Mouse (Mus musculus) liver, embryonic 15.5 days (tissue): ENCODE data around the gene Dab2ip. TPM values are rescaled to one million over a fixed set of nuclear protein-coding genes. Genes with fewer than 3 reads are reported as not detected.

Source experiments
- ATAC-seq: fragments of 200-750 bp; cut with Nextera tagmentation; 2 replicates; pipeline ENCODE4 v1.8.0; 2017; ENCODE audit warnings: moderate number of reproducible peaks, mild to moderate bottlenecking, moderate library complexity; ENCODE audit not compliant: insufficient read depth
- H3K27ac ChIP-seq: fragments of 300-500 bp; sonication (generic); replicated peaks from 2 replicates; pipeline ENCODE4 v1.5.1; 2015; ENCODE audit warnings: mild to moderate bottlenecking, inconsistent platforms
- H3K27me3 ChIP-seq: fragments of 300-500 bp; sonication (generic); 2 replicates; pipeline ENCODE4 v1.6.1; 2015; ENCODE audit warnings: mild to moderate bottlenecking, inconsistent platforms
- H3K36me3 ChIP-seq: fragments of 300-500 bp; sonication (generic); replicated peaks from 2 replicates; pipeline ENCODE4 v1.6.1; 2015; ENCODE audit warnings: moderate library complexity, mild to moderate bottlenecking, inconsistent platforms
- H3K4me1 ChIP-seq: fragments of 300-500 bp; sonication (generic); replicated peaks from 2 replicates; pipeline ENCODE4 v1.6.1; 2015; ENCODE audit warnings: inconsistent platforms
- H3K4me2 ChIP-seq: fragments of 300-500 bp; sonication (generic); 2 replicates; pipeline ENCODE4 v1.6.1; 2015; ENCODE audit warnings: moderate library complexity, mild to moderate bottlenecking, inconsistent platforms
- H3K4me3 ChIP-seq: fragments of 300-500 bp; sonication (generic); replicated peaks from 2 replicates; pipeline ENCODE4 v1.5.1; 2015; ENCODE audit warnings: mild to moderate bottlenecking, inconsistent platforms
- H3K9ac ChIP-seq: fragments of 300-500 bp; sonication (generic); 2 replicates; pipeline ENCODE4 v1.6.1; 2015; ENCODE audit warnings: moderate library complexity, mild to moderate bottlenecking, inconsistent platforms
- H3K9me3 ChIP-seq: fragments of 300-500 bp; sonication (generic); replicated peaks from 2 replicates; pipeline ENCODE4 v1.6.1; 2016; ENCODE audit warnings: inconsistent platforms
- WGBS: fragments of 180-500 bp; shearing (Covaris S2); methylation state at CpG from one replicate; pipeline ENCODE4 v1.1.7; 2015; ENCODE audit warnings: mixed read lengths; ENCODE audit not compliant: insufficient replicate concordance; 5-methylcytosine and 5-hydroxymethylcytosine counted together
- polyA plus RNA-seq: library from polyadenylated mRNA; unstranded; fragments of >200 nt; fragmentation: Nextera tagmentation; extraction: Ambion mirVana; gene quantifications from 2 replicates; pipeline ENCODE4 v1.2.1, GENCODE M21; 2015

Gene Dab2ip
- polyA plus RNA-seq, 1 experiment from 2014 or later: 7.7 TPM

DNA sequence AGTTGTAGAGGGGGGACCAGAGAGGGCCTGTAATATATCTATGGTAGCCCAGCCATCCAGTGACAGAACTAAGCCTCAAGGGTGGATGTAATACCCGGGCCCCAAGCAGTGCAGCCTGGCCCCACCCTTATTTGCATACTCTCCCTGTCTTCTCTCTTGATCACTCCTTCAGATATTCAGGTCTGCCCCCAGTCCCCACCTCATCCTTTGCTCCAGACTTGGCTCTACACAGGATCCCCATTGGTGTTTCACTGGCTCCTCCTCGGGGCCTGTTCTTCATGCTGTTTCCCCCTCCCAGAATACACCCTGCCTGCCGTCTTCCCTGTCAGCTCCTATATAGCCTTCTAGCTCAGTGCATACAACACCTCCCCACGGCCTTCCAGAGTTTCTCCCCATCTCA is 57.3 kb downstream of the Dab2ip start:
- Histone ChIP-seq H3K36me3 (no peaks in the 10 kb centered on the region), H3K9ac (no peak overlapping the region), H3K4me1 (peaks cover 34% of the 10 kb centered on the region), H3K4me2 (no peak overlapping the region), H3K27ac (no peak overlapping the region), H3K9me3 (no peaks in the 10 kb centered on the region), H3K4me3 (no peak overlapping the region), H3K27me3 (peaks cover 3% of the 10 kb centered on the region)
- no peak for ATAC-seq
- 39% methylated on average over 4 of the region's 4 CpGs for WGBS

DNA sequence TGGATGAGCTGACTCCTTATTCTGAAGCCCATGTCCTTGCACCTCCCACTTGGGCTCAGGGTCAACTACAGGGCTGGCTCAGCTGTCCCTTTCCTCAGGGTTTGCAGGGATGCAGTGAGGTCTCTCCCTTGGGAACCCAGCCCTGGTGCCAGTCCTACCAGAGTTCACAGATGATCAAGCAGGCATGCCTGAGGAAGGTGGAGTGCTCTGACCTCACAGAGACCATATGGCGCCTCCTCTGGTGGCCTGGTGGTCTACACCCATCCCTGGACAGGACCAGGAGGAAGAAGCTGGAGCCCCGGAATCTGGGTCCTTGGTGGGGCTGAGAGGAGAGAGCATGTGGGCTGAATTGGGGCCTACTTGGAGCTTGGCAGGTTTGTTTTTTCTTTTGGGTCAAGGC is 57.9 kb downstream of the Dab2ip start:
- Histone ChIP-seq H3K4me2 (no peak overlapping the region), H3K27ac (0 out of 2 replicates have a peak overlapping the region, but pooled peaks have one; percentile 61), H3K36me3 (no peaks in the 10 kb centered on the region), H3K4me1 (peaks cover 33% of the 10 kb centered on the region), H3K9me3 (no peaks in the 10 kb centered on the region), H3K9ac (no peak overlapping the region), H3K27me3 (peaks cover 9% of the 10 kb centered on the region), H3K4me3 (no peak overlapping the region)
- ATAC-seq: no peak
- WGBS: 48% methylated on average over 2 of the region's 2 CpGs

DNA sequence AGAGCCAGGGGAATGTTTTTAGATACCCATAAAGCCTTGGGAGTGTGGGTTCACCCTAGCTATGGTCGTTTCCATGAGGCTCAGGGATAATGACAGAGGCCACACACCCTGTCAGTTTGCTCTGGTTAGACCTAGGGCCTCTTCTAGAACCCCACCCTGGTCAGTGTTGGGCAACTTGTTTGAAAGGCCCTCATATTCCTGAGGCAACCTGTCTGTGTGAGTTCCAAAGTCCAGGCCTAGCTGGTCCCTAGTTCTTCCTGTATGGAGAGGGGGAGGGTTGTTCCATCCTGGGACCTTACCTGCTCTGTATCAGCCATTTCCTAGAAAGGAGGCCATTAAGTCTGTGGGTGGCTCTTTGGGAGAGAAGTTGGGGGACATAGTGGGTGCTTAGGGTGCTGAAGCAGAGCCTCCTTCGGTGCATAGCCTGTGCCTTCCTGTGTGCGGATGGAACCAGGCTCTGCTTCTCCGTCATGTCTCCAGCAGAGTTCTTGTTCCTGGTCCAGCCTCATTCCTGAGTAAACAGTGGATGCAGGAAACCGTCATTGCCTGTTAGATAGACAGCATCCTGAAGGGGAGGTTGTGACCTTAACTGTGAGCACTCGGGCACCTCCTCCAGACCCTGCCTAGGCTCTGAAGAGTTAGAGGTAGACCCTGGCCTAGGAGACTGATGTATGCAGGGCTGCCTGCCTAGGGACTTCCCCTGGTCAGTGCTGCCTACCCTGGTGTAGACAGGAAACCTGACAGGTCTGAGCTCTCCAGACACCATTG is 59.0 kb downstream of the Dab2ip start:
- no peak overlapping the region for H3K4me2 ChIP-seq
- H3K36me3 ChIP-seq: no peaks in the 10 kb centered on the region
- no peak overlapping the region for H3K9ac ChIP-seq
- WGBS: 47% methylated on average over 6 of the region's 6 CpGs
- peak; percentile 79 for ATAC-seq
- H3K4me1 ChIP-seq: peaks cover 40% of the 10 kb centered on the region
- H3K9me3 ChIP-seq: no peaks in the 10 kb centered on the region
- peaks cover 20% of the 10 kb centered on the region for H3K27me3 ChIP-seq
- peak overlapping the region; percentile 61 for H3K27ac ChIP-seq
- no peak overlapping the region for H3K4me3 ChIP-seq

- Histone ChIP-seq H3K4me3 (no peak overlapping the region), H3K9me3 (no peaks in the 10 kb centered on the region), H3K27me3 (peaks cover 37% of the 10 kb centered on the region), H3K4me1 (peaks cover 55% of the 10 kb centered on the region), H3K36me3 (no peaks in the 10 kb centered on the region), H3K9ac (no peak overlapping the region), H3K27ac (no peak overlapping the region), H3K4me2 (no peak overlapping the region)
- ATAC-seq: no peak
- 58% methylated on average over 7 of the region's 7 CpGs for whole genome bisulfite sequencing
These were observed 60.9 kb downstream of the Dab2ip start for GRCm38 (mm10) chr2:35618981-35619380.

DNA sequence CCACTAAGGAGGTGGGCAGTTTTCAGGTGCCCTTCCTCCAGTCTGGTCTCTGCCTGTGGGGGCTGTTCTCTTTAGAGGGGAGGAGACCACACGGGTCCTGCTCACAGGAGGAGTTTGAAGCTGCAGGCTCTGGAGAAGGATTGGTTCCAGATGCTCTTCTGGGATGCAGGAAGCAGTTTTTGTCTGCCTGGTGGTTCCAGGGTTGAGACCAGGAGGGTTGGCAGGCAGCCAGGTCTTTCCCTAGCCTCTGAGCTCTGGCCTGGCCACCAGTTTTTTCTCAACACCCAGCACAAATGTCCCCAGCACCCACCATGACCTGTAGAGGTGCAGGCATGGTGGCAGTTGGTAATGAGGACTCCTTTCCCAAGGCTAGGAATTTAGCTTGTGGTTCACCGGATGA is 61.5 kb downstream of the Dab2ip start:
- Histone ChIP-seq H3K4me3 (no peak overlapping the region), H3K36me3 (no peaks in the 10 kb centered on the region), H3K4me1 (peaks cover 61% of the 10 kb centered on the region), H3K9ac (no peak overlapping the region), H3K4me2 (no peak overlapping the region), H3K9me3 (no peaks in the 10 kb centered on the region), H3K27me3 (peaks cover 37% of the 10 kb centered on the region), H3K27ac (0 out of 2 replicates have a peak overlapping the region, but pooled peaks have one; percentile 33)
- WGBS: 48% methylated on average over 2 of the region's 2 CpGs
- ATAC-seq: no peak

GRCm38 (mm10) chr2:35620364-35621224 is 62.5 kb downstream of the Dab2ip start:
- Histone ChIP-seq H3K27ac (0 out of 2 replicates have a peak overlapping the region, but pooled peaks have one; percentile 33), H3K27me3 (peaks cover 37% of the 10 kb centered on the region), H3K4me2 (peak overlapping the region; percentile 15; the same call in 1 of the 2 replicates), H3K4me1 (peaks cover 57% of the 10 kb centered on the region), H3K36me3 (no peaks in the 10 kb centered on the region), H3K4me3 (no peak overlapping the region), H3K9me3 (no peaks in the 10 kb centered on the region), H3K9ac (no peak overlapping the region)
- ATAC-seq: no peak
- WGBS: 21% methylated on average over 7 of the region's 7 CpGs

- no peak overlapping the region for H3K27ac ChIP-seq
- no peak overlapping the region for H3K9ac ChIP-seq
- no peak overlapping the region for H3K4me3 ChIP-seq
- peaks cover 37% of the 10 kb centered on the region for H3K27me3 ChIP-seq
- H3K9me3 ChIP-seq: no peaks in the 10 kb centered on the region
- H3K4me1 ChIP-seq: peaks cover 53% of the 10 kb centered on the region
- no peak overlapping the region for H3K4me2 ChIP-seq
- no peaks in the 10 kb centered on the region for H3K36me3 ChIP-seq
- 55% methylated on average over 2 of the region's 2 CpGs for WGBS
- ATAC-seq: no peak
These were observed 63.1 kb downstream of the Dab2ip start for GRCm38 (mm10) chr2:35621225-35621519.

GRCm38 (mm10) chr2:35621796-35622195 is 63.7 kb downstream of the Dab2ip start:
- Histone ChIP-seq H3K27me3 (peaks cover 37% of the 10 kb centered on the region), H3K4me3 (peak overlapping the region; percentile 58), H3K27ac (no peak overlapping the region), H3K4me1 (peaks cover 56% of the 10 kb centered on the region), H3K9me3 (no peaks in the 10 kb centered on the region), H3K4me2 (peak overlapping the region; percentile 66), H3K9ac (peak overlapping the region; percentile 21; the same call in 1 of the 2 replicates), H3K36me3 (no peaks in the 10 kb centered on the region)
- WGBS: under 1% methylated on average over 39 of the region's 41 CpGs
- ATAC-seq: 0 out of 2 replicates have a peak, but pooled peaks have one; percentile 20

DNA sequence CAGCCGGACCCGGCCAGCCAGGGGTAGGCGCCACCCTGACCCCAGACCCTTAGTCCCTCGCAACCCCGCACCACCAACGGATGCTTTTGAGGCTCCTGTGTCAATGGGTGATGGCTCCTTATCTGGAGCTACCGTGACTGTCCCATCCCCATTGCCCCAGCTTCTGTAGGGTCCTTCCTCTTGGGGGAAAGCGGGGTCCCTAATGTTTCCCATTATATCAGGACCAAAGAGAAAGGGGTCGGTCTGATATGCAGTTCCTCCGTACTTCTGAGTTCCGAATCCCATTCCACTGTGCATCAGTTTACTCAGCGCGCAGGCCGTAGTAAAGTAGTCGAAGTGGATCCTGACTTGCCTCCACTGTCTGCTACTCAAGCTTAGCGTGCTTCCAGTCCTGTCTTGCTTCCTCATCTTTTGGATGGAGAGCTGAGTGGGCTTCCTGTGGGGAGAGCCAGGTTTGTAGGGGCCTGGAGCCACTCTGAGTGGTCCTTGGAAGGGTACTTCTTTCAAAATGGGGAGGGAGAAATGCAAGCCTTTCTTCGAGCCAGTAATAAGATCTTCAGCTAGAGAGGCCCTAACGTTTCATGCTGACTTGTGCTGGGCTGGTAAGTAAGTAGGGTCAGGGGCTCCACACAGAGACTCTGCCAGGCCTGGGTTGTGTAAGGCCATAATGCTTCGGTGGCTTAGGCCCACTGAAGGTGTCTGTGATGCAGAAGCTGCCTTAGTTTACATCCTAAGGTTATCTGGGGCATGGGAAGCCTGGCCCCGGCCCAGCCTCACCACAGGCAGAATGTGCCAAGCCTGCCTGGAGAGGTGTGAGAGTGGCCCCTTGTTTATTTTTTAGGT is 64.4 kb downstream of the Dab2ip start:
- Histone ChIP-seq H3K4me3 (peak overlapping the region; percentile 58), H3K4me1 (peaks cover 52% of the 10 kb centered on the region), H3K36me3 (no peaks in the 10 kb centered on the region), H3K9me3 (no peaks in the 10 kb centered on the region), H3K9ac (peak overlapping the region; percentile 21; the same call in 1 of the 2 replicates), H3K4me2 (peak overlapping the region; percentile 66), H3K27ac (0 out of 2 replicates have a peak overlapping the region, but pooled peaks have one; percentile 9), H3K27me3 (peaks cover 37% of the 10 kb centered on the region)
- no peak for ATAC-seq
- 7% methylated on average over 20 of the region's 20 CpGs for WGBS

GRCm38 (mm10) chr2:35623104-35623377 is 65.0 kb downstream of the Dab2ip start:
- no peaks in the 10 kb centered on the region for H3K9me3 ChIP-seq
- H3K4me3 ChIP-seq: 0 out of 2 replicates have a peak overlapping the region, but pooled peaks have one; percentile 58
- H3K27me3 ChIP-seq: peaks cover 37% of the 10 kb centered on the region
- H3K4me2 ChIP-seq: peak overlapping the region; percentile 66; the same call in 1 of the 2 replicates
- no peak for ATAC-seq
- no peak overlapping the region for H3K9ac ChIP-seq
- H3K27ac ChIP-seq: 0 out of 2 replicates have a peak overlapping the region, but pooled peaks have one; percentile 9
- peaks cover 50% of the 10 kb centered on the region for H3K4me1 ChIP-seq
- 15% methylated on average over 4 of the region's 4 CpGs for WGBS
- no peaks in the 10 kb centered on the region for H3K36me3 ChIP-seq
